Comparison of ENCODE assay signal across 8 mouse cellular contexts in the genomic region with DNA sequence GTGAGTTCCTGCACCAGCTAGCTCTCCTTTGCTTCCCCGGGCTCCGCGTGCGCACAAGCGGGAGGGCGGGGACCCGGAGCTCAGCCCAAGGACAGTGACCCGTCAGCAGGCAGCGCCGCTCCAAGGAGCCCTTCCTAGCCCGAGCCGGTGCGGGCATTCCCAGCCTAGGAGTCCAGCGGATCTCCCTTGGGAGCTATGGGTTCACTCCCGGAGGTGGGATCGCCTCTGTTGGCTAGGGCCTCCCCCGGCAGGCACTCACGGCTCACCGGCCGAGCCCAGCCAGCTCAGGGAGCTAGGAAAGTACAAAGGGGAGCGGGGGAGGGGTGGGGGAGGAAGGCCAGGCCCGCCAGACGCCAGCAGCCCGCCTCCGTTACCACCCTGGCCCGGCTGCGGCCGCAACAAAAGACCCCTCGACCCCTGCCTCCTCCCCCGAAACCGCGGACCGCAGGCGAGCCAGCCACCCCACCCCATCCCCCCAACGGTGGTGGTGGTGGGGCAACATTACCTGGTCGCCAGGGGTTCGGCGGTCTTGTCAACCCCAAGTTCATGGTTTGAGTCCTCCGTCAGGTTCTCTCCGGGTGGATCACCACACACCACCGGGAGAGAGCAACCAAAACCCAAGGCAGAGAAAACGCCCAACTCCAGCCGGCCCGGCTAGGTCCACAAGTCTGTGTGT.
A peak's percentile ranks its signal among the peaks of the same experiment; 100 is the strongest.
DNase-seq lines count a peak whose midpoint lies in the region; ATAC-seq and TF ChIP-seq lines count a peak whose summit lies in the region.

No protein-coding gene starts in this region.

- DNase-seq in adrenal gland, postnatal 10 days = peak; percentile 88
- peak; percentile 76 for DNase-seq in gastrocnemius, postnatal 14 days
- DNase-seq in liver = peak; percentile 56
- DNase-seq in testis, postnatal 14 days (ENCODE audit: low spot score) = peak; percentile 75

- H3K9me3 ChIP-seq in hindbrain, embryonic 16.5 days (ENCODE audit: control insufficient read depth, low read length) = no peaks in the 10 kb centered on the region
- H3K9me3 ChIP-seq in midbrain, embryonic 16.5 days (replicated peaks; ENCODE audit: control insufficient read depth, low read length, poor library complexity, severe bottlenecking) = no peaks in the 10 kb centered on the region

- peaks cover 2% of the 10 kb centered on the region; the same call in 1 of the 2 replicates for H3K4me1 ChIP-seq in cortical plate, adult 2 months (ENCODE audit: control insufficient read depth, insufficient read depth, low read length)
- peaks cover 12% of the 10 kb centered on the region for H3K4me1 ChIP-seq in hindbrain, embryonic 16.5 days (ENCODE audit: control insufficient read depth, insufficient read depth, low read depth, low read length)
- H3K4me1 ChIP-seq in midbrain, embryonic 16.5 days (ENCODE audit: control insufficient read depth, insufficient read depth, low read length) = peaks cover 34% of the 10 kb centered on the region

- H3K4me3 ChIP-seq in cortical plate, adult 2 months (ENCODE audit: insufficient read depth, low read length) = peak overlapping the region; percentile 92
- peak overlapping the region; percentile 79 for H3K4me3 ChIP-seq in hindbrain, embryonic 16.5 days (ENCODE audit: low read length)
- peak overlapping the region; percentile 73 for H3K4me3 ChIP-seq in midbrain, embryonic 16.5 days (ENCODE audit: low read depth, low read length)

- WGBS in hindbrain, embryonic 16.5 days = under 1% methylated on average over 32 of the region's 44 CpGs
- 1% methylated on average over 37 of the region's 44 CpGs for WGBS in midbrain, embryonic 16.5 days

- peak overlapping the region; percentile 73 for H3K4me2 ChIP-seq in hindbrain, embryonic 16.5 days (ENCODE audit: low read length)
- H3K4me2 ChIP-seq in midbrain, embryonic 16.5 days (ENCODE audit: low read length) = peak overlapping the region; percentile 83

- TF ChIP-seq POLR2A in cortical plate, adult 2 months (IDR thresholded peaks at IDR 0.05; ENCODE audit: extremely low read depth, insufficient read depth, low read length) = no peak

- peak overlapping the region; percentile 95 for H3K9ac ChIP-seq in hindbrain, embryonic 16.5 days (ENCODE audit: low read depth, low read length)
- H3K9ac ChIP-seq in midbrain, embryonic 16.5 days (ENCODE audit: low read depth, low read length) = peak overlapping the region; percentile 77

- H3K27me3 ChIP-seq in hindbrain, embryonic 16.5 days (replicated peaks; ENCODE audit: control insufficient read depth, insufficient read depth, low read length) = no peaks in the 10 kb centered on the region
- H3K27me3 ChIP-seq in midbrain, embryonic 16.5 days (ENCODE audit: control insufficient read depth, insufficient read depth, low read depth, low read length) = no peaks in the 10 kb centered on the region

- H3K27ac ChIP-seq in cortical plate, adult 2 months (ENCODE audit: insufficient read depth, low read length) = peak overlapping the region; percentile 87
- H3K27ac ChIP-seq in hindbrain, embryonic 16.5 days (ENCODE audit: low read depth, low read length) = peak overlapping the region; percentile 97
- peak overlapping the region; percentile 97 for H3K27ac ChIP-seq in midbrain, embryonic 16.5 days (ENCODE audit: low read length)

- H3K36me3 ChIP-seq in hindbrain, embryonic 16.5 days (ENCODE audit: control insufficient read depth, insufficient read depth, low read length) = no peaks in the 10 kb centered on the region
- no peaks in the 10 kb centered on the region for H3K36me3 ChIP-seq in midbrain, embryonic 16.5 days (ENCODE audit: control insufficient read depth, insufficient read depth, low read length)

- intact Hi-C loops in gastrocnemius, postnatal 14 days (cut with DNase I; ENCODE audit: low total_unique reads) = loop anchor here (5.0 to 10.0 kb wide), 2 partner anchors 55 to 568 kb away; no protein-coding TSS in a partner anchor

- ATAC-seq in hindbrain, embryonic 16.5 days = peak; percentile 68
- peak; percentile 63 for ATAC-seq in midbrain, embryonic 16.5 days
- ATAC-seq in activated CD4-positive, CD25-positive, alpha-beta regulatory T cell, adult 4 months = no peak

- TF ChIP-seq CTCF in cortical plate, adult 2 months (IDR thresholded peaks at IDR 0.05; ENCODE audit: extremely low read depth, insufficient read depth, low read length) = no peak
